Comparison of ENCODE assay signal across 9 mouse cellular contexts in the genomic region with DNA sequence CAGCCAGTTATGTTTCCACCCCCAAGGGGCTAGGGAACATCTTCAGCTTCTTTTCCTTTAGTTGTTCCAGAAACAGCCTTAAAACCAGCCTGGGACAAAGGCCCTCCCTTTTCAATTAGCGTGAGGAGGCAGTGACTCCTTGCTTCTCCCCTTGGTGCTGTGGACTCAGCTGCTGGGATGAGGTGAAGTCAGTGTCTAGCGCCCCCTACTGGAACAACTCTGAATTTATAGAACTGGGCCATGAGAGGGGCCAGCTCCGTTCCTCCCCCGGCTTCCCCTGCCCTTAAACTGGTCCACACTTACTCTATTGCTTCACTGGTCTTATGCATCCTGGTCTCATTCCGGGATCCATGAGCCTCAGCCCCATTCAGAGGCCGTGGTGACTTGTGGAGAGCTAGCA. TPM values are rescaled to one million over a fixed set of nuclear protein-coding genes. Genes with fewer than 3 reads are reported as not detected.
DNase-seq lines count a peak whose midpoint lies in the region; TF ChIP-seq lines count a peak whose summit lies in the region.
"Had no signal": no experiment of that assay in that cellular context is flagged by ENCODE, and none has a peak within 500 bp of the region (broad histone marks: within the 10 kb centered on the region; RNA-seq: fewer than 3 reads in every experiment).

No protein-coding gene starts in this region.

- peak overlapping the region; percentile 32 for H3K4me2 ChIP-seq in myocyte (ENCODE audit: low read depth)
- H3K4me2 ChIP-seq: embryonic facial prominence, embryonic 12.5 days had no signal

- WGBS in heart, embryonic 10.5 days = 30% methylated on average over 6 of the region's 6 CpGs
- WGBS in limb, embryonic 10.5 days = 29% methylated on average over 6 of the region's 6 CpGs

- H3K9me3 ChIP-seq in heart, embryonic 10.5 days = no peaks in the 10 kb centered on the region
- H3K9me3 ChIP-seq in limb, embryonic 10.5 days (replicated peaks) = no peaks in the 10 kb centered on the region
- H3K9me3 ChIP-seq: embryonic facial prominence, embryonic 12.5 days had no signal

- TF ChIP-seq POLR2A in myocyte (IDR thresholded peaks at IDR 0.05; ENCODE audit: insufficient read length, low read depth) = no peak

- no peak overlapping the region for H3K27ac ChIP-seq in heart, embryonic 10.5 days
- H3K27ac ChIP-seq in limb, embryonic 10.5 days = no peak overlapping the region
- H3K27ac ChIP-seq: embryonic facial prominence, embryonic 12.5 days had no signal

- H3K27me3 ChIP-seq in heart, embryonic 10.5 days (ENCODE audit: insufficient read depth, poor library complexity, severe bottlenecking) = peaks cover 25% of the 10 kb centered on the region; the same call in 1 of the 2 replicates
- H3K27me3 ChIP-seq in limb, embryonic 10.5 days (ENCODE audit: low read depth, poor library complexity, severe bottlenecking) = 0 out of 2 replicates have a peak, but pooled peaks cover 13% of the 10 kb centered on the region
- no peaks in the 10 kb centered on the region for H3K27me3 ChIP-seq in myocyte (ENCODE audit: control insufficient read depth, insufficient read depth, insufficient read length)
- H3K27me3 ChIP-seq: embryonic facial prominence, embryonic 12.5 days had no signal

- H3K79me2 ChIP-seq in myocyte (ENCODE audit: control insufficient read depth, insufficient read depth) = no peaks in the 10 kb centered on the region

- no peak overlapping the region for H3K4me3 ChIP-seq in heart, embryonic 10.5 days
- no peak overlapping the region for H3K4me3 ChIP-seq in limb, embryonic 10.5 days
- H3K4me3 ChIP-seq in myocyte = no peak overlapping the region
- H3K4me3 ChIP-seq: embryonic facial prominence, embryonic 12.5 days had no signal

- peaks cover 43% of the 10 kb centered on the region for H3K4me1 ChIP-seq in heart, embryonic 10.5 days
- H3K4me1 ChIP-seq in limb, embryonic 10.5 days = peaks cover 27% of the 10 kb centered on the region

- DNase-seq in heart, adult 18-20 months = peak; percentile 21 to 63
- DNase-seq in heart, embryonic 10.5 days (ENCODE audit: low spot score) = no peak
- peak; percentile 63 for DNase-seq in 3T3-L1 (ENCODE audit: low read depth, low spot score)
- peak; percentile 41 for DNase-seq in MN1 (ENCODE audit: low spot score)
- peak; percentile 66 for DNase-seq in embryo, embryonic 10 days (ENCODE audit: low spot score)
- DNase-seq in limb, embryonic 10.5 days (ENCODE audit: low spot score) = peak; percentile 62
- no peak for DNase-seq in urinary bladder, postnatal 10 days (ENCODE audit: low spot score)

- H3K36me3 ChIP-seq in heart, embryonic 10.5 days = peaks cover 29% of the 10 kb centered on the region
- H3K36me3 ChIP-seq in limb, embryonic 10.5 days = peaks cover 65% of the 10 kb centered on the region
- no peaks in the 10 kb centered on the region for H3K36me3 ChIP-seq in myocyte (ENCODE audit: control insufficient read depth, insufficient read depth)

- no peak overlapping the region for H3ac ChIP-seq in myocyte (ENCODE audit: control insufficient read depth, insufficient read length)

TF ChIP-seq in myocyte, 11 proteins besides CTCF, POLR2A, EP300 and RAD21:
- TF ChIP-seq TCF12 (IDR thresholded peaks at IDR 0.05; ENCODE audit: insufficient read depth, poor library complexity, severe bottlenecking) = no peak
- TF ChIP-seq MAX (IDR thresholded peaks at IDR 0.05; ENCODE audit: low read depth) = no peak
- no peak for TF ChIP-seq POLR2AphosphoS2 (IDR thresholded peaks at IDR 0.05; ENCODE audit: insufficient read length, low read depth)
- TF ChIP-seq CEBPB (IDR thresholded peaks at IDR 0.05; ENCODE audit: insufficient read depth, poor library complexity, severe bottlenecking) = no peak
- TF ChIP-seq REST (IDR thresholded peaks at IDR 0.05; ENCODE audit: insufficient read depth, insufficient read length) = no peak
- no peak for TF ChIP-seq MYOG (IDR thresholded peaks at IDR 0.05; ENCODE audit: control insufficient read depth in 1 of 3, insufficient read depth in 1 of 3, insufficient read length in 2 of 3, low read depth in 2 of 3)
TF ChIP-seq in myocyte: peak in this region for 0.

RNA-seq across cellular contexts. Expression of a gene that starts 37.4 kb away (rescaled TPM):
- not detected for total RNA-seq in heart, adult 18-20 months (2021)
- polyA plus RNA-seq in heart, embryonic 10.5 days (2016; fragmentation: Nextera tagmentation; extraction: Ambion mirVana) = 0.11 TPM in 1 of 2 replicates, not detected in the other
- 0.15 and 0.25 TPM in 2 replicates for polyA plus RNA-seq in limb, embryonic 10.5 days (2016; fragmentation: Nextera tagmentation; extraction: Ambion mirVana)
- 0.16 TPM for polyA plus RNA-seq in myocyte (2012; fragmentation: generic; extraction: Trizol)

RNA-seq across cellular contexts. Expression of a gene that starts 44.0 kb away (rescaled TPM):
- 1 to 10 TPM in 1 of 2 experiments, under 1 TPM in 1; 0.77 to 2.6 TPM for total RNA-seq in heart, adult 18-20 months (2021)
- polyA plus RNA-seq in heart, embryonic 10.5 days (2016; fragmentation: Nextera tagmentation; extraction: Ambion mirVana) = 4.6 and 5.4 TPM in 2 replicates
- 7.2 and 10.9 TPM in 2 replicates for polyA plus RNA-seq in limb, embryonic 10.5 days (2016; fragmentation: Nextera tagmentation; extraction: Ambion mirVana)
- 16.8 TPM for polyA plus RNA-seq in myocyte (2012; fragmentation: generic; extraction: Trizol)

RNA-seq across cellular contexts. Expression of a gene that starts 58.9 kb away (rescaled TPM):
- total RNA-seq in heart, adult 18-20 months (2021) = not detected
- 2.5 and 7.9 TPM in 2 replicates for polyA plus RNA-seq in heart, embryonic 10.5 days (2016; fragmentation: Nextera tagmentation; extraction: Ambion mirVana)
- 23.6 and 29.2 TPM in 2 replicates for polyA plus RNA-seq in limb, embryonic 10.5 days (2016; fragmentation: Nextera tagmentation; extraction: Ambion mirVana)
- 11.1 TPM for polyA plus RNA-seq in myocyte (2012; fragmentation: generic; extraction: Trizol)

Comparison
In these comparisons a context has a peak if more than half of its experiments do, and no peak if none do; other contexts are left out.
1. DNase-seq: peak in heart, adult 18-20 months (2 of 2), 3T3-L1 (single experiment), MN1 (single experiment), embryo, embryonic 10 days (single experiment) and limb, embryonic 10.5 days (single experiment); none in heart, embryonic 10.5 days (single experiment) and urinary bladder, postnatal 10 days (single experiment).